Mouse (Mus musculus) cortical plate, adult 2 months (tissue): ENCODE results near the gene Olig3.

ENCODE experiments used
- CTCF ChIP-seq: fragments of 200-500 bp; IDR thresholded peaks from 2 replicates; pipeline ENCODE4 v1.5.1; 2011; ENCODE audit warnings: mild to moderate bottlenecking, control low read depth, low read length; ENCODE audit not compliant: insufficient read depth; ENCODE audit errors: extremely low read depth
- POLR2A ChIP-seq: fragments of 200-500 bp; IDR thresholded peaks from 2 replicates; pipeline ENCODE4 v1.6.1; 2011; ENCODE audit warnings: mild to moderate bottlenecking, low read length, control low read depth; ENCODE audit not compliant: insufficient read depth; ENCODE audit errors: extremely low read depth

GRCm38 (mm10) chr10:19352006-19352877 is 4.1 kb upstream of the Olig3 start:
- TF ChIP-seq CTCF, result no peak
- TF ChIP-seq POLR2A, result no peak
